ENCODE assay signal across 8 mouse cellular contexts in genomic region chr8:87690100-87691095, GRCm38 (mm10).
DNase-seq lines count a peak whose midpoint lies in the region; ATAC-seq lines count a peak whose summit lies in the region.

No protein-coding gene starts in this region.

- no peaks in the 10 kb centered on the region for H3K36me3 ChIP-seq in stomach, embryonic 15.5 days

- H3K4me3 ChIP-seq in stomach, embryonic 15.5 days (replicated peaks) = no peak overlapping the region

- DNase-seq in kidney, postnatal 10 days = peak; percentile 33
- no peak for DNase-seq in kidney, postnatal 25 days
- peak; percentile 63 for DNase-seq in adrenal gland, postnatal 10 days
- DNase-seq in fibroblast of lung, adult 2 months (ENCODE audit: low read depth) = peak; percentile 5
- DNase-seq in layer of hippocampus, postnatal 10 days (ENCODE audit: low spot score in 2 of 2) = peak; percentile 37 to 43
- no peak for DNase-seq in right cerebral cortex, postnatal 25 days
- no peak for DNase-seq in cerebellum, adult 8-10 months

- H3K27me3 ChIP-seq in stomach, embryonic 15.5 days (replicated peaks) = no peaks in the 10 kb centered on the region

- H3K9me3 ChIP-seq in stomach, embryonic 15.5 days = no peaks in the 10 kb centered on the region

- peaks cover 22% of the 10 kb centered on the region for H3K4me1 ChIP-seq in stomach, embryonic 15.5 days

- no peak overlapping the region for H3K9ac ChIP-seq in stomach, embryonic 15.5 days

- 0 out of 2 replicates have a peak overlapping the region, but pooled peaks have one; percentile 13 for H3K27ac ChIP-seq in stomach, embryonic 15.5 days

- no peak for ATAC-seq in stomach, embryonic 15.5 days (ENCODE audit: insufficient read depth, low FRiP score, low read depth)

- H3K4me2 ChIP-seq in stomach, embryonic 15.5 days = peak overlapping the region; percentile 44

- 22% methylated on average over 28 of the region's 28 CpGs for WGBS in stomach, embryonic 15.5 days

Comparison
In these comparisons a context has a peak if more than half of its experiments do, and no peak if none do; other contexts are left out.
1. DNase-seq: peak in kidney, postnatal 10 days (single experiment), adrenal gland, postnatal 10 days (single experiment), fibroblast of lung, adult 2 months (single experiment) and layer of hippocampus, postnatal 10 days (2 of 2); none in kidney, postnatal 25 days (0 of 2), right cerebral cortex, postnatal 25 days (single experiment) and cerebellum, adult 8-10 months (single experiment).